Mouse (Mus musculus): ENCODE results near the gene Mrps7. TPM values are rescaled to one million over a fixed set of nuclear protein-coding genes. Genes with fewer than 3 reads are reported as not detected.
"Not testable (repeated sequence)": the region's sequence is repeated elsewhere in the genome, so short reads cannot be mapped to it uniquely, and the experiment has no call there.

Gene Mrps7
- total RNA-seq, 1 experiment from 2014 or later, result 39.0 TPM

- ATAC-seq (replicated peaks; ENCODE audit: low read depth, poor library complexity, severe bottlenecking), result no peak
Measured at GRCm38 (mm10) chr11:115644308-115644707, 40.6 kb downstream of the Mrps7 start.

DNA sequence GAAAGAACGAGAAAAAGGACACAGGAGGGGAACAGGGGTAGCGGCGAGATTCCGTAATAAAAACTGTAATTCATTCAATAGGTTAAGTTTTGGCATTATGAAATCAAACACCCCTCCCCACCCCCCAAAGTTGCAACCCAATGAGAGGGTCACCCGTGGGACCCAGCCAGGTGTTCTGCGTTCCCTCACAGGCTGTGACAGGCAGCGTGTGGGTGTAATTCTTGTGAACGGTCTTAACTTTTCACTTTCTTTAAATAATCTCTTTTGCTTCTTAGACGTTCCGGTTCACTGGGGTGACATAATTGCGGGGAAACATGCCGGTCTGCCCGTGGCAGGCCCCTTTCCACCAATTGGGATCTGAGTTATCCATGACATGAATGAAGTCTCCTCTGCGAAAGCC is 41.8 kb downstream of the Mrps7 start:
- not testable (repeated sequence) for ATAC-seq (replicated peaks; ENCODE audit: low read depth, poor library complexity, severe bottlenecking)

DNA sequence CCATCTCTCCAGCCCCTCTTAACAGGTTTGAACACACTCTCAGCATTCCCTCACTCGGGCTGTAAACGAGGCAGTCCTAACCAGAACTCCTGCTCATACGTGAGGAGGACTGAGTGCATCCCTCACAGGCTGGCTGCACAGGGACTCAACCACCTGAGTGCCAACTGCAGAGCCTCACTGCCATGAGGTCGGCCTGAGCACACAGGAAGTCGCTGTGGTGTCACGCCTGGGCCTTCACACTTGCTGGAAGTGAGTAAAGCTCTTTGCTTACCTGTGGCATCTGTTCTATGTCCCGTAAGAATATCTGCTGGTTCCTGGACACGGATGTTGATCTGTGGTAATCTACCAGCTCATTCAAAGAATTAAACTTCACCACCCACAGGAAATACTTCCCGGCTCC is 42.7 kb downstream of the Mrps7 start:
- ATAC-seq (replicated peaks; ENCODE audit: low read depth, poor library complexity, severe bottlenecking), result no peak

- peak; percentile 51 for ATAC-seq (replicated peaks; ENCODE audit: low read depth, poor library complexity, severe bottlenecking)
Measured at GRCm38 (mm10) chr11:115647459-115647858, 43.7 kb downstream of the Mrps7 start.

DNA sequence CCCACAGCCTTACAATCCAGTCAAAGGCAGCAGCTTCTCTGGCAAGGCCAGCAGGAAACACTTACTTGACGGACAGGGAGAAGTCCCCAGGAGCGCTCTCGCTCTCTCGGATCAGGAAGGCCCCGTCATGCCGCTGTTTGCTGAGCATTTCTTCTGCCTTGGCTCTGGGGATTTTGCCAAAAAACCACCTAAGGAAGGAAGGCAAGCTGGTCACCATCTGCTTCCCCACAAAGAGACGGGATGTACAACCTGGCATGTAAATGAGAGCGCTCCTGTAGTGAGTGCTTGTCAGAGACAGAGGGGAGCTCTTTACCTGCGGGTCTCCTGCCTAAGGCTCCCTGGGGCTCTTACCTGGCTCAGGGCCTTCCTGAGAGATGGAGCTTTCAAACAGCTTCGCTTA is 46.0 kb downstream of the Mrps7 start:
- ATAC-seq (replicated peaks; ENCODE audit: low read depth, poor library complexity, severe bottlenecking), result no peak

DNA sequence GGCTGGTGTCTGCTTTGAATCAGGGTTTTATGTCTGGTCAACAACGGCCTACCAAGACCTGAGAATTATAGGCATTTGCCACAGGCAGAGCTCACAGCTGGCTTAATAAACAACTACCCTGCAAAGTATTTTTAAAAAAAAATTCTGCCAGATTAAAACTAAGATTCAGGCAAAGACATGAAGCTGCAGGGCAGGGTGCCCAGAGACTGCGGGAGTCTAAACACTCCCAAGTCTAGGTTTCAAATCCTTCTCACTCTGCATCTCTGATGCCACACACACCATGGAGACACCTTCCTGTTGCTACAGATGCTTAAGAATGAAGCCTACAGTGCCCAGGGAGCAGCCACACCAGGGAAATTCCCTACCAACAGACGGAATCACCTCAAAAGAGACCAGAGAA is 48.0 kb downstream of the Mrps7 start:
- ATAC-seq (replicated peaks; ENCODE audit: low read depth, poor library complexity, severe bottlenecking), result no peak

GRCm38 (mm10) chr11:115653194-115653593 is 49.5 kb downstream of the Mrps7 start:
- ATAC-seq (replicated peaks; ENCODE audit: low read depth, poor library complexity, severe bottlenecking), result no peak

- no peak for ATAC-seq (replicated peaks; ENCODE audit: low read depth, poor library complexity, severe bottlenecking)
Measured at GRCm38 (mm10) chr11:115654128-115654527, 50.4 kb downstream of the Mrps7 start.

Other genes starting within 250 kb of the Mrps7 start
- gene Hid1, start 236.2 kb upstream of the Mrps7 start, total RNA-seq (2017), result 1.9 TPM in 1 of 2 replicates, not detected in the other
- 0.18 TPM in 1 of 2 replicates, not detected in the other for gene Cdr2l, start 222.0 kb upstream of the Mrps7 start, total RNA-seq (2017)
- gene Mrpl58, start 200.2 kb upstream of the Mrps7 start, total RNA-seq (2017), result 67.7 and 94.1 TPM in 2 replicates
- 531 and 684 TPM in 2 replicates for gene Atp5h, start 184.0 kb upstream of the Mrps7 start, total RNA-seq (2017)
- 12.3 and 15.4 TPM in 2 replicates for gene Kctd2, start 183.8 kb upstream of the Mrps7 start, total RNA-seq (2017)
- not detected in 2 replicates for gene Trim80, start 163.4 kb upstream of the Mrps7 start, total RNA-seq (2017)
- gene Slc16a5, start 141.5 kb upstream of the Mrps7 start, total RNA-seq (2017), result not detected in 2 replicates
- gene Armc7, start 128.3 kb upstream of the Mrps7 start, total RNA-seq (2017), result 4.2 and 6.5 TPM in 2 replicates
- gene Nt5c, start 112.1 kb upstream of the Mrps7 start, total RNA-seq (2017), result 92.2 and 98.6 TPM in 2 replicates
- gene Jpt1, start 89.5 kb upstream of the Mrps7 start, total RNA-seq (2017), result 152 and 171 TPM in 2 replicates
- gene Sumo2, start 67.6 kb upstream of the Mrps7 start, total RNA-seq (2017), result 592 and 605 TPM in 2 replicates
- 147 and 175 TPM in 2 replicates for gene Nup85, start 39.5 kb upstream of the Mrps7 start, total RNA-seq (2017)
- gene Gga3, start 126 bp downstream of the Mrps7 start, total RNA-seq (2017), result 21.3 and 38.2 TPM in 2 replicates
- gene Mif4gd, start 9.0 kb downstream of the Mrps7 start, total RNA-seq (2017), result 20.3 and 26.9 TPM in 2 replicates
- 22.3 and 28.1 TPM in 2 replicates for gene Slc25a19, start 24.4 kb downstream of the Mrps7 start, total RNA-seq (2017)
- gene Grb2, start 104.7 kb downstream of the Mrps7 start, total RNA-seq (2017), result 34.7 and 53.5 TPM in 2 replicates
- 18.3 and 23.2 TPM in 2 replicates for gene Tmem94, start 161.5 kb downstream of the Mrps7 start, total RNA-seq (2017)
- gene Caskin2, start 209.7 kb downstream of the Mrps7 start, total RNA-seq (2017), result 2.8 and 5.8 TPM in 2 replicates
- 12.2 and 22.2 TPM in 2 replicates for gene Tsen54, start 210.8 kb downstream of the Mrps7 start, total RNA-seq (2017)
- 3.8 and 6.2 TPM in 2 replicates for gene Llgl2, start 220.1 kb downstream of the Mrps7 start, total RNA-seq (2017)